Mouse (Mus musculus) midbrain, embryonic 15.5 days (tissue): ENCODE measurements around the gene Slc25a34. TPM values are rescaled to one million over a fixed set of nuclear protein-coding genes. Genes with fewer than 3 reads are reported as not detected.

Source experiments
- ATAC-seq: fragments of 200-750 bp; cut with Nextera tagmentation; replicated peaks from 2 replicates; pipeline ENCODE4 v1.8.0; 2017; ENCODE audit warnings: moderate TSS enrichment
- H3K27ac ChIP-seq: fragments of 300-500 bp; sonication (generic); 2 replicates; pipeline ENCODE4 v1.5.1; 2015; ENCODE audit warnings: mild to moderate bottlenecking, inconsistent platforms
- H3K27me3 ChIP-seq: fragments of 300-500 bp; sonication (generic); replicated peaks from 2 replicates; pipeline ENCODE4 v1.6.1; 2015; ENCODE audit warnings: inconsistent platforms
- H3K36me3 ChIP-seq: fragments of 300-500 bp; sonication (generic); replicated peaks from 2 replicates; pipeline ENCODE4 v1.6.1; 2015; ENCODE audit warnings: inconsistent platforms
- H3K4me1 ChIP-seq: fragments of 300-500 bp; sonication (generic); 2 replicates; pipeline ENCODE4 v1.6.1; 2015; ENCODE audit warnings: inconsistent platforms
- H3K4me2 ChIP-seq: fragments of 300-500 bp; sonication (generic); 2 replicates; pipeline ENCODE4 v1.6.1; 2015; ENCODE audit warnings: inconsistent platforms, mild to moderate bottlenecking, moderate library complexity
- H3K4me3 ChIP-seq: fragments of 300-500 bp; sonication (generic); 2 replicates; pipeline ENCODE4 v1.5.1; 2015; ENCODE audit warnings: mild to moderate bottlenecking, inconsistent platforms
- H3K9ac ChIP-seq: fragments of 300-500 bp; sonication (generic); 2 replicates; pipeline ENCODE4 v1.6.1; 2015; ENCODE audit warnings: mild to moderate bottlenecking, inconsistent platforms
- H3K9me3 ChIP-seq: fragments of 300-500 bp; sonication (generic); 2 replicates; pipeline ENCODE4 v1.6.1; 2016; ENCODE audit warnings: inconsistent platforms
- WGBS: fragments of 180-500 bp; shearing (Covaris S2); methylation state at CpG from one replicate; pipeline ENCODE4 v1.1.7; 2015; ENCODE audit warnings: mixed read lengths; 5-methylcytosine and 5-hydroxymethylcytosine counted together
- polyA plus RNA-seq: library from polyadenylated mRNA; unstranded; fragments of >200 nt; fragmentation: Nextera tagmentation; extraction: Ambion mirVana; gene quantifications from 2 replicates; pipeline ENCODE4 v1.2.1, GENCODE M21; 2015

Gene Slc25a34
- polyA plus RNA-seq, 1 experiment from 2014 or later = 0.26 TPM

- H3K4me3 ChIP-seq = no peak overlapping the region
- no peak overlapping the region for H3K27ac ChIP-seq
- no peak overlapping the region for H3K4me2 ChIP-seq
- no peaks in the 10 kb centered on the region for H3K27me3 ChIP-seq
- H3K9ac ChIP-seq = no peak overlapping the region
- peaks cover 19% of the 10 kb centered on the region for H3K36me3 ChIP-seq
- 85% methylated on average over 7 of the region's 7 CpGs for WGBS
- H3K9me3 ChIP-seq = no peaks in the 10 kb centered on the region
- peaks cover 7% of the 10 kb centered on the region; the same call in 1 of the 2 replicates for H3K4me1 ChIP-seq
- no peak for ATAC-seq
Measured at GRCm38 (mm10) chr4:141641353-141641771, 17.7 kb upstream of the Slc25a34 start.

DNA sequence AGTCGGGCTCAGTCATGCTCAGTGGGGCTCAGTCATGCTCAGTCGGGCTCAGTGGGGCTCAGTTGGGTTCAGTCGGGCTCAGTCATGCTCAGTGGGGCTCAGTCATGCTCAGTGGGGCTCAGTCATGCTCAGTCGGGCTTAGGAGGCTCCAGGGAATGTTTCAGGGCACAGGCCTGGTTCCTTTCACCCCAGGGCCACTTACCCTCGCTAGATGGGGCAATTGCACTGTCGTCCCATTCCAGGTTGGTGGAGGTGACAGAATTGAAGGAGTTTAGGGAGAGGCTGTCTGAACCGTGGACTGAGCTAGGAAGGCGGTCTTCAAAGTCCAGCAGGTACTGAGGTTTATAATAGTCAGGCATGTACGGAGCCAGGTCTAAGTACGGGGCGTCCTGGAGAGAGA lies 15.9 kb upstream of the Slc25a34 start:
- no peak for ATAC-seq
- 58% methylated on average over 11 of the region's 11 CpGs for WGBS
- Histone ChIP-seq H3K27ac (no peak overlapping the region), H3K4me2 (no peak overlapping the region), H3K36me3 (peaks cover 22% of the 10 kb centered on the region), H3K9me3 (no peaks in the 10 kb centered on the region), H3K27me3 (no peaks in the 10 kb centered on the region), H3K4me1 (peaks cover 7% of the 10 kb centered on the region; the same call in 1 of the 2 replicates), H3K4me3 (no peak overlapping the region), H3K9ac (no peak overlapping the region)

GRCm38 (mm10) chr4:141636693-141637092 lies 13.1 kb upstream of the Slc25a34 start:
- no peak overlapping the region for H3K4me2 ChIP-seq
- H3K27me3 ChIP-seq = no peaks in the 10 kb centered on the region
- no peak for ATAC-seq
- H3K9me3 ChIP-seq = no peaks in the 10 kb centered on the region
- H3K36me3 ChIP-seq = peaks cover 37% of the 10 kb centered on the region
- 96% methylated on average over 5 of the region's 5 CpGs for WGBS
- no peak overlapping the region for H3K9ac ChIP-seq
- H3K4me1 ChIP-seq = no peaks in the 10 kb centered on the region
- H3K27ac ChIP-seq = no peak overlapping the region
- no peak overlapping the region for H3K4me3 ChIP-seq

DNA sequence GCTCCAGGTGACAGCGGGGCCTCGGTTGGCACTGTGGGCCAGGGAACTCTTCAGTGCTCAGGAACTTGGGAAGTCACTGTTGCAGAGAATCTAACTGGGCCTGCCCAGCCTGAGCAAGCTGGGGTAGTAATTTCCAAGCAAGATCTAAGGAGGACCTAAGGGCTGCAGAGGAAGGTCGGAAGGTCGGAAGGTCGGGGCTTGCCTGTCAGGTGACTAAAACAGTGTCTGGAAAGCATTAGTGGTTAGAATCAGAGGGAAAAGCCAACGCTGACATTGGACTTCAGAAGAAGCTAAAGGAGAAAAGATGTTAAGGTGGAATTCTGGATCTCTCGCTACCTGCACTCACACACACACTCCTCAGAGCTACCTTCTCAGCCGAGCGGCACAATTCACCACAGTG lies 12.4 kb upstream of the Slc25a34 start:
- Histone ChIP-seq H3K9me3 (no peaks in the 10 kb centered on the region), H3K36me3 (peaks cover 39% of the 10 kb centered on the region), H3K4me1 (no peaks in the 10 kb centered on the region), H3K4me2 (no peak overlapping the region), H3K9ac (no peak overlapping the region), H3K27me3 (no peaks in the 10 kb centered on the region), H3K27ac (no peak overlapping the region), H3K4me3 (no peak overlapping the region)
- no peak for ATAC-seq
- 84% methylated on average over 9 of the region's 9 CpGs for WGBS

DNA sequence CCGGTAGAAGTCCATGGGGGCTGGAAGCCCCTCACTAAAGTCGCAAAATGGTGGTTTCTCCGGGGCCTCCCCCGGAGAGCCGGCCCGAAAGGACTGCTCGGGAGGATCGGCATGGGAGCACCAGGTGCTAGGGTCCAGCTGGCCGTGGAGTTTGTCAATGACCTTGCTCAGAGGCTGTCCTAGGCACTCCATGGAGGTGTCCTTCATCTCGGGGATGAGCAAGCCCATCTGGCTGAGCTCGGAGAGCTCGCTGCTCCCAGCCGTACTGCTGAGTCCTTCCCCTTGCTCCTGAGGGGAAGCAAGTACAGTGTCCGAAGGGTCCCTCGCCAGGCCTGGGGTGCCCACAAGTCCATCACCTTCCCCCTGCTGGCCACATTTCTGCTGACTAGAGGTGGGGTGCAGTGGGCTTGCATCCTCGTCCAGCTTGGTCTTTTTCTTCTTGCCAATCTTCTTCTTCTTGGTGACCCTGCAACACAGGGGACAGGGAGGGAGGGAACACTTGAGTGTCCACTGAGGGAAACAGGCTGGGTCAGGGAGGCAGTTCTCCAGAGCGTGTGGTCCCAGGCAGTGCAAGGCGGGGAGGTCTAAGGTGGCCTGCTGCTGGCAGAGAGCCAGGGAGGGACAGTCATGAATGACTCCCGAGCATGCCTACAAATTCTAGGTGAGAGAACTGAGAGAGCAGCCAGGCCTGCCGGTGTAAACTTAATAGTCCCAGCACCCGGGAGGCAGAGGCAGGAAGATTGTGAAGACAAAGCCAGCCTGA lies 8.7 kb upstream of the Slc25a34 start:
- no peak overlapping the region for H3K4me2 ChIP-seq
- 95% methylated on average over 21 of the region's 21 CpGs for WGBS

GRCm38 (mm10) chr4:141631250-141631649 lies 7.6 kb upstream of the Slc25a34 start:
- Histone ChIP-seq H3K27me3 (no peaks in the 10 kb centered on the region), H3K9ac (no peak overlapping the region), H3K4me2 (no peak overlapping the region), H3K36me3 (peaks cover 58% of the 10 kb centered on the region), H3K4me3 (no peak overlapping the region), H3K9me3 (no peaks in the 10 kb centered on the region), H3K27ac (no peak overlapping the region), H3K4me1 (no peaks in the 10 kb centered on the region)
- 97% methylated on average over 20 of the region's 20 CpGs for WGBS
- no peak for ATAC-seq

More for the DNA sequence above, 8.7 kb upstream of the Slc25a34 start:
- Histone ChIP-seq H3K9ac (no peak overlapping the region), H3K4me3 (no peak overlapping the region), H3K9me3 (no peaks in the 10 kb centered on the region), H3K27me3 (no peaks in the 10 kb centered on the region), H3K27ac (no peak overlapping the region), H3K36me3 (peaks cover 58% of the 10 kb centered on the region), H3K4me1 (no peaks in the 10 kb centered on the region)
- no peak for ATAC-seq

- H3K36me3 ChIP-seq = peaks cover 61% of the 10 kb centered on the region
- 93% methylated on average over 11 of the region's 11 CpGs for WGBS
- no peak overlapping the region for H3K9ac ChIP-seq
- H3K27me3 ChIP-seq = no peaks in the 10 kb centered on the region
- H3K27ac ChIP-seq = no peak overlapping the region
- no peaks in the 10 kb centered on the region for H3K9me3 ChIP-seq
- no peaks in the 10 kb centered on the region for H3K4me1 ChIP-seq
- no peak for ATAC-seq
- H3K4me2 ChIP-seq = no peak overlapping the region
- no peak overlapping the region for H3K4me3 ChIP-seq
Measured at GRCm38 (mm10) chr4:141630021-141630420, 6.4 kb upstream of the Slc25a34 start.

DNA sequence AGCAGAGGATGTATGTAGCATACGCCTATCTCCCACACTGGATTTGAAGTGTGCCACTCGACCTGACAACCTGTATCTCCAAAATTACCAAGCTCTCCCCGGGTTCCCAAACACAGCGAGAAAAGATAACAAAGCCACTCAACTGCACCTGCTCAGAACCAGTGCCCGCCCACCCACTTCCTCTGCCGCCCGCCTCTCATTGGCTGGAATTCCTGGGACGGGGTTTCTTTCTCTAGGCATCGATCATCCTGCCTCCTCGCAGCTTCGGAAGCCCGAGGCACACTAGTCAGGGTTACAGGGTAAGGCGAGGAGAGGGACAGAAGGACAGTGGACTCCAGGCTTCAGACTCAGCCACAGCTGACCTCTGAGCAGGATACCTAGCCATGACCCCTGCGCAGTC lies 5.0 kb upstream of the Slc25a34 start:
- Histone ChIP-seq H3K4me2 (no peak overlapping the region), H3K27me3 (no peaks in the 10 kb centered on the region), H3K4me1 (no peaks in the 10 kb centered on the region), H3K9ac (no peak overlapping the region), H3K36me3 (peaks cover 53% of the 10 kb centered on the region), H3K27ac (no peak overlapping the region), H3K4me3 (no peak overlapping the region), H3K9me3 (no peaks in the 10 kb centered on the region)
- WGBS = 88% methylated on average over 14 of the region's 14 CpGs
- ATAC-seq = no peak

DNA sequence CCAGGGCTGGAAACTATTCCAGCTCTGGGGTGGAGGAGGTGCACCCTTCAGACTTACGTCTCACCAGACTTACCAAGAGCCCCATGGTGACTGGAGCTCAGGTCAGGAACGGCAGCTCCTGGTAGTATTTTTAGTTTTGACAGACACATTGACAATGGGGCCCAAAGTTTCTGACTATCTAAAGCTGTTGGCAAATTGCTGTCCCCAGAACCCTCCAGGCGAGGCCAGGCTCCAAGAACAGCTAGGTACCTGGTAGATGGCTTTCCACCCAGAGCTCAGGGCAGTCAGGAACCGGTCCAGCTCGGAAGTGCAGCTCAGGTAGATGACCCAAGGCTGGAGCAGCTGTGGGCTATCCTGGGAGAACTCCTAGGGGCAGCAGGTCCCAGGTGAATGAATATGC lies 3.9 kb upstream of the Slc25a34 start:
- ATAC-seq = no peak
- H3K36me3 ChIP-seq = peaks cover 50% of the 10 kb centered on the region
- H3K9ac ChIP-seq = no peak overlapping the region
- no peak overlapping the region for H3K4me3 ChIP-seq
- H3K9me3 ChIP-seq = no peaks in the 10 kb centered on the region
- no peak overlapping the region for H3K27ac ChIP-seq
- no peaks in the 10 kb centered on the region for H3K4me1 ChIP-seq
- 91% methylated on average over 5 of the region's 5 CpGs for WGBS
- no peaks in the 10 kb centered on the region for H3K27me3 ChIP-seq
- H3K4me2 ChIP-seq = no peak overlapping the region

DNA sequence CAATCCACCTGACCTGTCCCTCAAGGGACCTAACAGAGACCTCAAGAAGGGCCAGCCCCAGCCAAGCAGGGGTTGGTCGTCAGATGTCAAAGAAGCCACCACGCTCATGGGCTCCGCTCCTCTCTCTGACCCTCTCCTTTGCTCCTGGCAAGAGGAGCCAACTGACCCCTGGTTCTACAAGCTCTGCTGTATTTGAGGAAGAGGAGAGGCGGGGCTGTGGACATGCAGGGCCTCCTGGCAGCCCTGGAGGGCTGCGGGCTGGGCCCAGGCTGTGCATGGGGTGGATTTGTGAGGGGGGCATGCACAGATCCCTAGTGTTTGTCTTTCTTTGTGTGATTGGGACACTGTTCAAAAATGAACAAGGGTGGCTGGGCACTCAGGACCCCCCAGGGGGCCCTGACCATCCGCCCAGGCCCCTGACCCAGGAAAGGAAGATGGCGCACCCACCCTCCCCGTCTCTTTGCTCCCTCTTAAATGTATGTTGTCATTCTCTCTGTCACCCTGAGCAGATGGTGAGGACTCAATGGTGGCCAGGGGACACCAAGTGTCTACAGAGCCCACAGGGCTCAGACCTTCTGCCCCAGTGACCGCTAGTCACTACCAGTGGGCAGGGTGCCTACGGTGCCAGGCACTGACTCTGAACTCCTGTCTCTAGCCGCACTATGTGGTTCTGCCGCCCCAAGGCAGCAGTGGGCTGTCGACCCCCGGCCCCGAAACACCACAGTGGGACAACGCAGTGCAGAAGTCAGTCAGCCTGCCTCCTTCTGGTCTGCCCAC lies 2.3 kb upstream of the Slc25a34 start:
- Histone ChIP-seq H3K36me3 (peaks cover 35% of the 10 kb centered on the region), H3K4me3 (no peak overlapping the region), H3K9me3 (no peaks in the 10 kb centered on the region), H3K27me3 (no peaks in the 10 kb centered on the region), H3K4me1 (no peaks in the 10 kb centered on the region), H3K27ac (no peak overlapping the region), H3K4me2 (no peak overlapping the region), H3K9ac (no peak overlapping the region)
- no peak for ATAC-seq
- WGBS = 95% methylated on average over 16 of the region's 16 CpGs

- H3K9me3 ChIP-seq = no peaks in the 10 kb centered on the region
- ATAC-seq = no peak
- H3K27ac ChIP-seq = no peak overlapping the region
- WGBS = 81% methylated on average over 19 of the region's 19 CpGs
- no peak overlapping the region for H3K4me2 ChIP-seq
- H3K9ac ChIP-seq = no peak overlapping the region
- no peak overlapping the region for H3K4me3 ChIP-seq
- H3K4me1 ChIP-seq = no peaks in the 10 kb centered on the region
- H3K27me3 ChIP-seq = no peaks in the 10 kb centered on the region
- H3K36me3 ChIP-seq = peaks cover 27% of the 10 kb centered on the region
Measured at GRCm38 (mm10) chr4:141624983-141625773, 1.6 kb upstream of the Slc25a34 start.

GRCm38 (mm10) chr4:141624134-141624533 lies 513 bp upstream of the Slc25a34 start:
- WGBS = 89% methylated on average over 8 of the region's 8 CpGs
- Histone ChIP-seq H3K4me3 (no peak overlapping the region), H3K36me3 (peaks cover 17% of the 10 kb centered on the region), H3K9ac (no peak overlapping the region), H3K4me2 (no peak overlapping the region), H3K9me3 (no peaks in the 10 kb centered on the region), H3K27ac (no peak overlapping the region), H3K4me1 (no peaks in the 10 kb centered on the region), H3K27me3 (no peaks in the 10 kb centered on the region)
- no peak for ATAC-seq
